Mouse (Mus musculus) forebrain, embryonic 10.5 days (tissue): ENCODE measurements around the gene Ctnnbl1. TPM values are rescaled to one million over a fixed set of nuclear protein-coding genes. Genes with fewer than 3 reads are reported as not detected.

Experiments
- DNase-seq: peaks from one replicate; pipeline ENCODE4 v3.0.0-alpha.2; 2017; ENCODE audit warnings: low spot score; ENCODE audit errors: extremely low spot score
- H3K27ac ChIP-seq: fragments of 300-500 bp; sonication (generic); 2 replicates; pipeline ENCODE4 v1.5.1; 2016; ENCODE audit warnings: mild to moderate bottlenecking
- H3K27me3 ChIP-seq: fragments of 300-500 bp; sonication (generic); 2 replicates; pipeline ENCODE4 v1.6.1; 2016; ENCODE audit warnings: mild to moderate bottlenecking; ENCODE audit not compliant: poor library complexity, severe bottlenecking
- H3K36me3 ChIP-seq: fragments of 300-500 bp; sonication (generic); replicated peaks from 2 replicates; pipeline ENCODE4 v1.6.1; 2016; ENCODE audit warnings: mild to moderate bottlenecking, moderate library complexity
- H3K4me1 ChIP-seq: fragments of 300-500 bp; sonication (generic); 2 replicates; pipeline ENCODE4 v1.6.1; 2016
- H3K4me3 ChIP-seq: fragments of 300-500 bp; sonication (generic); 2 replicates; pipeline ENCODE4 v1.5.1; 2016; ENCODE audit warnings: mild to moderate bottlenecking, moderate library complexity
- H3K9me3 ChIP-seq: fragments of 300-500 bp; sonication (generic); 2 replicates; pipeline ENCODE4 v1.6.1; 2016; ENCODE audit warnings: mild to moderate bottlenecking, moderate library complexity
- WGBS: fragments of 180-500 bp; shearing (Covaris S2); methylation state at CpG from one replicate; pipeline ENCODE4 v1.1.7; 2016; 5-methylcytosine and 5-hydroxymethylcytosine counted together
- polyA plus RNA-seq: library from polyadenylated mRNA; unstranded; fragments of >200 nt; fragmentation: Nextera tagmentation; extraction: Ambion mirVana; gene quantifications from 2 replicates; pipeline ENCODE4 v1.2.1, GENCODE M21; 2016

Ctnnbl1 gene
- 98.8 and 104 TPM in 2 replicates for polyA plus RNA-seq

GRCm38 (mm10) chr2:157736854-157737850 is at the start of gene Ctnnbl1:
Gene Ctnnbl1 (plus strand): TSS chr2:157737401.
- H3K27ac ChIP-seq: peak within 1 kb of the TSS; percentile 81
- H3K9me3 ChIP-seq: no peaks in the 10 kb centered on the region
- no peaks in the 10 kb centered on the region for H3K27me3 ChIP-seq
- peaks cover 17% of the 10 kb centered on the region for H3K4me1 ChIP-seq
- 12% methylated on average over 44 of the region's 44 CpGs for WGBS
- H3K4me3 ChIP-seq: peak within 1 kb of the TSS; percentile 85
- no peaks in the 10 kb centered on the region for H3K36me3 ChIP-seq
- DNase-seq: peak; percentile 99

GRCm38 (mm10) chr2:157687506-157687905 is 49.7 kb upstream of the Ctnnbl1 start:
- H3K27ac ChIP-seq: no peak overlapping the region
- no peak overlapping the region for H3K4me3 ChIP-seq
- H3K4me1 ChIP-seq: peaks cover 28% of the 10 kb centered on the region
- 56% methylated on average over 3 of the region's 3 CpGs for WGBS
- no peak for DNase-seq
- H3K36me3 ChIP-seq: no peaks in the 10 kb centered on the region
- peaks cover 52% of the 10 kb centered on the region for H3K27me3 ChIP-seq
- no peaks in the 10 kb centered on the region for H3K9me3 ChIP-seq

- H3K27me3 ChIP-seq: peaks cover 83% of the 10 kb centered on the region
- H3K9me3 ChIP-seq: no peaks in the 10 kb centered on the region
- peaks cover 53% of the 10 kb centered on the region for H3K4me1 ChIP-seq
- 52% methylated on average over 13 of the region's 13 CpGs for WGBS
- H3K36me3 ChIP-seq: no peaks in the 10 kb centered on the region
- peak overlapping the region; percentile 72 for H3K27ac ChIP-seq
- no peak overlapping the region for H3K4me3 ChIP-seq
- DNase-seq: peak; percentile 35
Observed at GRCm38 (mm10) chr2:157691266-157692105, 45.7 kb upstream of the Ctnnbl1 start.

- Histone ChIP-seq H3K4me1 (peaks cover 62% of the 10 kb centered on the region), H3K9me3 (no peaks in the 10 kb centered on the region), H3K4me3 (peak overlapping the region; percentile 18), H3K36me3 (no peaks in the 10 kb centered on the region), H3K27me3 (peaks cover 89% of the 10 kb centered on the region), H3K27ac (peak overlapping the region; percentile 72)
- peak; percentile 77 for DNase-seq
- 8% methylated on average over 17 of the region's 17 CpGs for WGBS
Observed at GRCm38 (mm10) chr2:157692365-157692932, 44.8 kb upstream of the Ctnnbl1 start.

- no peak overlapping the region for H3K4me3 ChIP-seq
- 81% methylated on average over 3 of the region's 3 CpGs for WGBS
- H3K27ac ChIP-seq: no peak overlapping the region
- peaks cover 85% of the 10 kb centered on the region for H3K27me3 ChIP-seq
- no peak for DNase-seq
- H3K36me3 ChIP-seq: no peaks in the 10 kb centered on the region
- no peaks in the 10 kb centered on the region for H3K9me3 ChIP-seq
- H3K4me1 ChIP-seq: peaks cover 60% of the 10 kb centered on the region
Observed at GRCm38 (mm10) chr2:157693576-157693975, 43.6 kb upstream of the Ctnnbl1 start.

GRCm38 (mm10) chr2:157696297-157696731 is 40.9 kb upstream of the Ctnnbl1 start:
- Histone ChIP-seq H3K27me3 (peaks cover 80% of the 10 kb centered on the region), H3K36me3 (no peaks in the 10 kb centered on the region), H3K9me3 (no peaks in the 10 kb centered on the region), H3K4me1 (peaks cover 57% of the 10 kb centered on the region), H3K27ac (peak overlapping the region; percentile 73), H3K4me3 (no peak overlapping the region)
- peak; percentile 75 for DNase-seq
- 5% methylated on average over 7 of the region's 7 CpGs for WGBS

GRCm38 (mm10) chr2:157703155-157703554 is 34.0 kb upstream of the Ctnnbl1 start:
- H3K27ac ChIP-seq: no peak overlapping the region
- peaks cover 88% of the 10 kb centered on the region for H3K27me3 ChIP-seq
- no peak overlapping the region for H3K4me3 ChIP-seq
- no peaks in the 10 kb centered on the region for H3K9me3 ChIP-seq
- no peak for DNase-seq
- H3K36me3 ChIP-seq: no peaks in the 10 kb centered on the region
- peaks cover 57% of the 10 kb centered on the region for H3K4me1 ChIP-seq
- WGBS: 33% methylated on average over 8 of the region's 8 CpGs

GRCm38 (mm10) chr2:157704991-157705776 is 32.0 kb upstream of the Ctnnbl1 start:
- DNase-seq: peak; percentile 34
- H3K4me1 ChIP-seq: peaks cover 49% of the 10 kb centered on the region
- 20% methylated on average over 28 of the region's 28 CpGs for WGBS
- peaks cover 70% of the 10 kb centered on the region for H3K27me3 ChIP-seq
- H3K36me3 ChIP-seq: no peaks in the 10 kb centered on the region
- H3K9me3 ChIP-seq: no peaks in the 10 kb centered on the region
- H3K27ac ChIP-seq: peak overlapping the region; percentile 67
- peak overlapping the region; percentile 30 for H3K4me3 ChIP-seq

GRCm38 (mm10) chr2:157705777-157706158 is 31.4 kb upstream of the Ctnnbl1 start:
- Histone ChIP-seq H3K9me3 (no peaks in the 10 kb centered on the region), H3K27me3 (peaks cover 67% of the 10 kb centered on the region), H3K4me3 (peak overlapping the region; percentile 30; the same call in 1 of the 2 replicates), H3K27ac (peak overlapping the region; percentile 12; the same call in 1 of the 2 replicates), H3K36me3 (no peaks in the 10 kb centered on the region), H3K4me1 (peaks cover 49% of the 10 kb centered on the region)
- 39% methylated on average over 8 of the region's 8 CpGs for WGBS
- DNase-seq: no peak

- H3K27ac ChIP-seq: peak overlapping the region; percentile 46
- no peak for DNase-seq
- peaks cover 49% of the 10 kb centered on the region for H3K4me1 ChIP-seq
- peaks cover 55% of the 10 kb centered on the region for H3K27me3 ChIP-seq
- no peak overlapping the region for H3K4me3 ChIP-seq
- WGBS: 53% methylated on average over 11 of the region's 11 CpGs
- H3K9me3 ChIP-seq: no peaks in the 10 kb centered on the region
- no peaks in the 10 kb centered on the region for H3K36me3 ChIP-seq
Observed at GRCm38 (mm10) chr2:157707191-157707923, 29.8 kb upstream of the Ctnnbl1 start.

GRCm38 (mm10) chr2:157712677-157713076 is 24.5 kb upstream of the Ctnnbl1 start:
- Histone ChIP-seq H3K9me3 (no peaks in the 10 kb centered on the region), H3K27ac (no peak overlapping the region), H3K4me3 (no peak overlapping the region), H3K36me3 (no peaks in the 10 kb centered on the region), H3K4me1 (peaks cover 28% of the 10 kb centered on the region), H3K27me3 (peaks cover 6% of the 10 kb centered on the region)
- 91% methylated on average over 6 of the region's 6 CpGs for WGBS
- no peak for DNase-seq
